Mouse (Mus musculus) neural tube, embryonic 14.5 days (tissue): ENCODE measurements around the gene Mpeg1. TPM values are rescaled to one million over a fixed set of nuclear protein-coding genes. Genes with fewer than 3 reads are reported as not detected.

Source experiments
- ATAC-seq: fragments of 200-750 bp; cut with Nextera tagmentation; 2 replicates; pipeline ENCODE4 v1.8.0; 2017; ENCODE audit warnings: low read depth, mild to moderate bottlenecking, moderate TSS enrichment, moderate library complexity
- H3K27ac ChIP-seq: fragments of 300-500 bp; sonication (generic); 2 replicates; pipeline ENCODE4 v1.5.1; 2014; ENCODE audit warnings: low read depth, mild to moderate bottlenecking, control low read depth, low read length, moderate library complexity, mixed read lengths
- H3K27me3 ChIP-seq: fragments of 300-500 bp; sonication (generic); 2 replicates; pipeline ENCODE4 v1.6.1; 2014; ENCODE audit warnings: low read length; ENCODE audit not compliant: control insufficient read depth, insufficient read depth
- H3K36me3 ChIP-seq: fragments of 300-500 bp; sonication (generic); 2 replicates; pipeline ENCODE4 v1.6.1; 2014; ENCODE audit warnings: low read length, mixed read lengths; ENCODE audit not compliant: control insufficient read depth, insufficient read depth
- H3K4me1 ChIP-seq: fragments of 300-500 bp; sonication (generic); 2 replicates; pipeline ENCODE4 v1.6.1; 2014; ENCODE audit warnings: low read length; ENCODE audit not compliant: control insufficient read depth, insufficient read depth
- H3K4me2 ChIP-seq: fragments of 300-500 bp; sonication (generic); 2 replicates; pipeline ENCODE4 v1.6.1; 2014; ENCODE audit warnings: mild to moderate bottlenecking, low read depth, low read length, control low read depth
- H3K4me3 ChIP-seq: fragments of 300-500 bp; sonication (generic); 2 replicates; pipeline ENCODE4 v1.5.1; 2014; ENCODE audit warnings: low read depth, low read length, control low read depth, mixed read lengths
- H3K9ac ChIP-seq: fragments of 300-500 bp; sonication (generic); replicated peaks from 2 replicates; pipeline ENCODE4 v1.6.1; 2014; ENCODE audit warnings: low read depth, mild to moderate bottlenecking, control low read depth, low read length, mixed read lengths
- H3K9me3 ChIP-seq: fragments of 300-500 bp; sonication (generic); 2 replicates; pipeline ENCODE4 v1.6.1; 2016; ENCODE audit warnings: low read length; ENCODE audit not compliant: control insufficient read depth
- WGBS: fragments of 180-500 bp; shearing (Covaris S2); extraction: QIAGEN DNeasy Blood & Tissue Kit; methylation state at CpG from one replicate; pipeline ENCODE4 v1.1.7; 2014; 5-methylcytosine and 5-hydroxymethylcytosine counted together
- polyA plus RNA-seq: library from polyadenylated mRNA; unstranded; fragments of >200 nt; fragmentation: Nextera tagmentation; extraction: Ambion mirVana; gene quantifications from 2 replicates; pipeline ENCODE4 v1.2.1, GENCODE M21; 2014

The Mpeg1 gene
- polyA plus RNA-seq, 1 experiment from 2014 or later = 1.3 TPM

GRCm38 (mm10) chr19:12501370-12502347 lies 41.1 kb downstream of the Mpeg1 start, which contains the start of gene Dtx4:
Gene Dtx4, minus strand, starts transcription at chr19:12501454.
- peak; percentile 93 for ATAC-seq
- under 1% methylated on average over 62 of the region's 80 CpGs for WGBS
- H3K27ac ChIP-seq = peak within 1 kb of the TSS; percentile 95

GRCm38 (mm10) chr19:12502756-12503155 lies 42.2 kb downstream of the Mpeg1 start:
- Histone ChIP-seq H3K4me1 (peaks cover 9% of the 10 kb centered on the region; the same call in 1 of the 2 replicates), H3K9me3 (no peaks in the 10 kb centered on the region), H3K36me3 (no peaks in the 10 kb centered on the region), H3K9ac (no peak overlapping the region), H3K4me3 (no peak overlapping the region), H3K4me2 (no peak overlapping the region), H3K27ac (no peak overlapping the region), H3K27me3 (no peaks in the 10 kb centered on the region)
- WGBS = 92% methylated on average over 7 of the region's 7 CpGs
- ATAC-seq = no peak

More at GRCm38 (mm10) chr19:12501370-12502347, 41.1 kb downstream of the Mpeg1 start, which contains the start of gene Dtx4:
- Histone ChIP-seq H3K27me3 (no peaks in the 10 kb centered on the region), H3K36me3 (no peaks in the 10 kb centered on the region), H3K9me3 (no peaks in the 10 kb centered on the region), H3K9ac (peak within 1 kb of the TSS; percentile 95), H3K4me1 (peaks cover 9% of the 10 kb centered on the region; the same call in 1 of the 2 replicates), H3K4me2 (peak within 1 kb of the TSS; percentile 70), H3K4me3 (peak within 1 kb of the TSS; percentile 92)

GRCm38 (mm10) chr19:12514621-12515020 lies 54.0 kb downstream of the Mpeg1 start:
- ATAC-seq = no peak
- H3K4me3 ChIP-seq = no peak overlapping the region
- no peaks in the 10 kb centered on the region for H3K4me1 ChIP-seq
- no peaks in the 10 kb centered on the region for H3K27me3 ChIP-seq
- H3K36me3 ChIP-seq = no peaks in the 10 kb centered on the region
- no peak overlapping the region for H3K9ac ChIP-seq
- H3K9me3 ChIP-seq = no peaks in the 10 kb centered on the region
- no peak overlapping the region for H3K4me2 ChIP-seq
- H3K27ac ChIP-seq = no peak overlapping the region

Other genes starting within 250 kb of the Mpeg1 start
- gene Olfr1432, start 228.2 kb upstream of the Mpeg1 start, polyA plus RNA-seq = not detected in 2 replicates
- not detected in 2 replicates for gene Olfr262, start 219.1 kb upstream of the Mpeg1 start, polyA plus RNA-seq
- gene Olfr235, start 199.7 kb upstream of the Mpeg1 start, polyA plus RNA-seq = not detected in 2 replicates
- gene Olfr1434, start 180.9 kb upstream of the Mpeg1 start, polyA plus RNA-seq = not detected in 2 replicates
- gene Olfr1436, start 161.6 kb upstream of the Mpeg1 start, polyA plus RNA-seq = not detected in 2 replicates
- not detected in 2 replicates for gene Olfr1437, start 135.7 kb upstream of the Mpeg1 start, polyA plus RNA-seq
- not detected in 2 replicates for gene Olfr1438-ps1, start 124.9 kb upstream of the Mpeg1 start, polyA plus RNA-seq
- not detected in 2 replicates for gene Olfr1440, start 73.5 kb upstream of the Mpeg1 start, polyA plus RNA-seq
- not detected in 2 replicates for gene Olfr1441, start 43.3 kb upstream of the Mpeg1 start, polyA plus RNA-seq
- gene Pfpl, start 32.9 kb upstream of the Mpeg1 start, polyA plus RNA-seq = not detected in 2 replicates
- gene Dtx4, start 40.7 kb downstream of the Mpeg1 start, polyA plus RNA-seq = 37.7 and 47.6 TPM in 2 replicates
- 5.1 and 7.3 TPM in 2 replicates for gene Fam111a, start 85.0 kb downstream of the Mpeg1 start, polyA plus RNA-seq
- gene Gm4952, start 139.2 kb downstream of the Mpeg1 start, polyA plus RNA-seq = 0.12 TPM in 1 of 2 replicates, not detected in the other
- not detected in 2 replicates for gene Glyat, start 172.5 kb downstream of the Mpeg1 start, polyA plus RNA-seq
- gene Olfr1442, start 209.7 kb downstream of the Mpeg1 start, polyA plus RNA-seq = not detected in 2 replicates
- gene Olfr1443, start 217.3 kb downstream of the Mpeg1 start, polyA plus RNA-seq = not detected in 2 replicates
- not detected in 2 replicates for gene Keg1, start 235.0 kb downstream of the Mpeg1 start, polyA plus RNA-seq